Mouse (Mus musculus): Measurements from ENCODE around the gene Drc7. TPM values are rescaled to one million over a fixed set of nuclear protein-coding genes. Genes with fewer than 3 reads are reported as not detected.

The Drc7 gene
- polyA plus RNA-seq, 2 experiments = 0.15 to 0.21 TPM

GRCm38 (mm10) chr8:95017969-95018635, 36.8 kb upstream of the Drc7 start:
- TF ChIP-seq CTCF (IDR thresholded peaks at IDR 0.05; ENCODE audit: low read depth) (no peak), EP300 (IDR thresholded peaks at IDR 0.05; ENCODE audit: low read depth) (no peak)
- Histone ChIP-seq H3K9me3 (ENCODE audit: control insufficient read depth, low read length) (no peaks in the 10 kb centered on the region), H3K4me1 (replicated peaks; ENCODE audit: control insufficient read depth in 2 of 2, insufficient read depth in 2 of 2, low read length in 1 of 2) (no peaks in the 10 kb centered on the region; a peak in 1 of 4 replicates), H3K9ac (replicated peaks) (no peak overlapping the region), H3K4me3 (ENCODE audit: insufficient read depth in 1 of 2, low read depth in 2 of 2, low read length in 2 of 2) (no peak overlapping the region), H3K4me2 (ENCODE audit: low read depth) (no peak overlapping the region; the same call in 1 of the 2 replicates), H3K27ac (no peak overlapping the region), H3K27me3 (ENCODE audit: control insufficient read depth, insufficient read depth, low read length) (no peaks in the 10 kb centered on the region), H3K36me3 (replicated peaks; ENCODE audit: control insufficient read depth, insufficient read depth, low read depth) (peaks cover 18% of the 10 kb centered on the region)
- WGBS (ENCODE audit: insufficient replicate concordance) = 56% methylated on average over 9 of the region's 9 CpGs
- no peak for DNase-seq (ENCODE audit: low read depth in 3 of 3, low spot score in 3 of 3)
- ATAC-seq (ENCODE audit: insufficient read depth) = no peak

GRCm38 (mm10) chr8:95020293-95020777, 34.6 kb upstream of the Drc7 start:
- Histone ChIP-seq H3K9ac (replicated peaks) (no peak overlapping the region), H3K4me1 (replicated peaks; ENCODE audit: control insufficient read depth in 2 of 2, insufficient read depth in 2 of 2, low read length in 1 of 2) (no peaks in the 10 kb centered on the region; a peak in 1 of 4 replicates), H3K36me3 (replicated peaks; ENCODE audit: control insufficient read depth, insufficient read depth, low read depth) (no peaks in the 10 kb centered on the region), H3K9me3 (ENCODE audit: control insufficient read depth, low read length) (no peaks in the 10 kb centered on the region), H3K27me3 (ENCODE audit: control insufficient read depth, insufficient read depth, low read length) (no peaks in the 10 kb centered on the region), H3K4me2 (ENCODE audit: low read depth) (peak overlapping the region; percentile 40), H3K4me3 (ENCODE audit: insufficient read depth in 1 of 2, low read depth in 2 of 2, low read length in 2 of 2) (peak overlapping the region; percentile 19 to 32; a peak in 3 of 4 replicates), H3K27ac (no peak overlapping the region)
- ATAC-seq (ENCODE audit: insufficient read depth) = peak; percentile 53
- no peak for DNase-seq (ENCODE audit: low read depth in 3 of 3, low spot score in 3 of 3)
- WGBS (ENCODE audit: insufficient replicate concordance) = 8% methylated on average over 12 of the region's 12 CpGs
- no peak for TF ChIP-seq CTCF (IDR thresholded peaks at IDR 0.05; ENCODE audit: low read depth)
- TF ChIP-seq EP300 (IDR thresholded peaks at IDR 0.05; ENCODE audit: low read depth) = no peak

GRCm38 (mm10) chr8:95020821-95021220, 34.1 kb upstream of the Drc7 start:
- no peaks in the 10 kb centered on the region for H3K27me3 ChIP-seq (ENCODE audit: control insufficient read depth, insufficient read depth, low read length)
- DNase-seq (ENCODE audit: low read depth in 3 of 3, low spot score in 3 of 3) = no peak
- no peak for TF ChIP-seq CTCF (IDR thresholded peaks at IDR 0.05; ENCODE audit: low read depth)
- no peak for TF ChIP-seq EP300 (IDR thresholded peaks at IDR 0.05; ENCODE audit: low read depth)
- H3K9ac ChIP-seq (replicated peaks) = no peak overlapping the region
- no peaks in the 10 kb centered on the region for H3K9me3 ChIP-seq (ENCODE audit: control insufficient read depth, low read length)
- ATAC-seq (ENCODE audit: insufficient read depth) = no peak
- peak overlapping the region; percentile 40 for H3K4me2 ChIP-seq (ENCODE audit: low read depth)
- H3K27ac ChIP-seq = no peak overlapping the region
- H3K4me3 ChIP-seq (ENCODE audit: insufficient read depth in 1 of 2, low read depth in 2 of 2, low read length in 2 of 2) = peak overlapping the region in 1 of 2 experiments; percentile 21; a peak in 2 of 4 replicates
- WGBS (ENCODE audit: insufficient replicate concordance) = 9% methylated on average over 10 of the region's 10 CpGs
- no peaks in the 10 kb centered on the region for H3K36me3 ChIP-seq (replicated peaks; ENCODE audit: control insufficient read depth, insufficient read depth, low read depth)
- no peaks in the 10 kb centered on the region; a peak in 1 of 4 replicates for H3K4me1 ChIP-seq (replicated peaks; ENCODE audit: control insufficient read depth in 2 of 2, insufficient read depth in 2 of 2, low read length in 1 of 2)

GRCm38 (mm10) chr8:95023201-95023600, 31.7 kb upstream of the Drc7 start:
- Histone ChIP-seq H3K9me3 (ENCODE audit: control insufficient read depth, low read length) (no peaks in the 10 kb centered on the region), H3K4me3 (ENCODE audit: insufficient read depth in 1 of 2, low read depth in 2 of 2, low read length in 2 of 2) (no peak overlapping the region), H3K9ac (replicated peaks) (no peak overlapping the region), H3K4me2 (ENCODE audit: low read depth) (no peak overlapping the region), H3K4me1 (replicated peaks; ENCODE audit: control insufficient read depth in 2 of 2, insufficient read depth in 2 of 2, low read length in 1 of 2) (no peaks in the 10 kb centered on the region; a peak in 1 of 4 replicates), H3K27me3 (ENCODE audit: control insufficient read depth, insufficient read depth, low read length) (no peaks in the 10 kb centered on the region), H3K36me3 (replicated peaks; ENCODE audit: control insufficient read depth, insufficient read depth, low read depth) (no peaks in the 10 kb centered on the region), H3K27ac (no peak overlapping the region)
- DNase-seq (ENCODE audit: low read depth in 3 of 3, low spot score in 3 of 3) (no peak), ATAC-seq (ENCODE audit: insufficient read depth) (no peak)
- WGBS (ENCODE audit: insufficient replicate concordance) = 48% methylated on average over 8 of the region's 8 CpGs
- TF ChIP-seq CTCF (IDR thresholded peaks at IDR 0.05; ENCODE audit: low read depth) (no peak), EP300 (IDR thresholded peaks at IDR 0.05; ENCODE audit: low read depth) (no peak)

GRCm38 (mm10) chr8:95024387-95024786, 30.5 kb upstream of the Drc7 start:
- H3K27ac ChIP-seq = no peak overlapping the region
- no peak overlapping the region for H3K9ac ChIP-seq (replicated peaks)
- H3K4me2 ChIP-seq (ENCODE audit: low read depth) = no peak overlapping the region
- no peaks in the 10 kb centered on the region for H3K36me3 ChIP-seq (replicated peaks; ENCODE audit: control insufficient read depth, insufficient read depth, low read depth)
- no peaks in the 10 kb centered on the region for H3K9me3 ChIP-seq (ENCODE audit: control insufficient read depth, low read length)
- H3K27me3 ChIP-seq (ENCODE audit: control insufficient read depth, insufficient read depth, low read length) = no peaks in the 10 kb centered on the region
- H3K4me1 ChIP-seq (replicated peaks; ENCODE audit: control insufficient read depth in 2 of 2, insufficient read depth in 2 of 2, low read length in 1 of 2) = no peaks in the 10 kb centered on the region; a peak in 1 of 4 replicates
- ATAC-seq (ENCODE audit: insufficient read depth) (no peak), DNase-seq (ENCODE audit: low read depth in 3 of 3, low spot score in 3 of 3) (no peak)
- TF ChIP-seq EP300 (IDR thresholded peaks at IDR 0.05; ENCODE audit: low read depth) (no peak), CTCF (IDR thresholded peaks at IDR 0.05; ENCODE audit: low read depth) (no peak)
- no peak overlapping the region for H3K4me3 ChIP-seq (ENCODE audit: insufficient read depth in 1 of 2, low read depth in 2 of 2, low read length in 2 of 2)
- WGBS (ENCODE audit: insufficient replicate concordance) = 64% methylated on average over 4 of the region's 4 CpGs

All from liver, embryonic 14.5 days (tissue).